Mouse (Mus musculus): ENCODE measurements at regions not wholly inside any gene's neighbourhood (a gene's known extent, or its start where the extent isn't known, plus 50 kb on each side); places are given as distances from the start of the nearest gene placed in this dataset.

DNA sequence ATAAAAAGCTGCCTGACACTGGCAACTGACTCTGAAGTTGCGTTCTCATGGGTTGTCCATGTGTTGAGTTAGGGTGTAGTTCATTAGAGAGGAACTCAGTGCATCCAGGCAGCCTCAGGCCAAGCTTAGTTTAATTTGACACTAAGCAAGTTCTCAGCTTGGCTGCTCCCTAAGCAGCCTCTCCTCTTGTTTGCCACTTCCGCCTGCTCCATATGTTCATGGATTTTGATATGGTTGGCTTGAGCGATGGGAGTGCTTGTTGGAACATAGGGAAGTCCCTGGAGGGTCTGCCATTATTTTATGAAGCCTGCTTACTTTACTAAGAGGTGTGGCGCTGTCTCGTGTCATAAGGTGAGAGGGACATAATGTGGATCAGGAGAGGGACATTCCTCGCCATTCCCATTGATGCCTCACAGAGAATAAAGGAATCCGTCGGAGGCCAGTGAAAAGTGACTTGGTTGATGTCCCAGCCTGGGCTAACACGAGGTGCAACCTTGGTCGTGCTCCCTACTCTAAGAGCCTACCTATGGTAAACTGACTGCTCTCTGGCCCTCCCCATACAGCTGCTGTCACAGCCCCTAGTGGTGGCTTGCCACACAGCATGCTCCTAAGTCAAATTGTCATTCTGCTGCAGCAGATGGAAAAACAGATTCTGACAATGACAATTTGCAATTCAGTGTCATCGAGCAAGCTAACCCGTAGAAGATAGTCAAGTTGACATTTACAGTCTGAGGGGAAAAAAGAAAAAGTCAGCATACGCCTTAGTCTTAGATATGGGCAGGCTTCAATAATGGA lies 104.6 kb downstream of the Pmp22 start:
- TF ChIP-seq CTCF (IDR thresholded peaks at IDR 0.05; ENCODE audit: extremely low read depth, insufficient read length, insufficient replicate concordance, low read depth, low read length): no peak
- no peak for TF ChIP-seq POLR2A (IDR thresholded peaks at IDR 0.05; ENCODE audit: low read depth, low read length)

All from small intestine, adult 2 months (tissue).